Mouse (Mus musculus) hindbrain, postnatal 0 days (tissue): ENCODE results near the gene Usp1. TPM values are rescaled to one million over a fixed set of nuclear protein-coding genes. Genes with fewer than 3 reads are reported as not detected.

Source experiments
- ATAC-seq: fragments of 200-750 bp; cut with Nextera tagmentation; 2 replicates; pipeline ENCODE4 v1.8.0; 2017; ENCODE audit warnings: mild to moderate bottlenecking, moderate TSS enrichment, moderate library complexity
- DNase-seq: peaks from one replicate; pipeline ENCODE4 v3.0.0-alpha.2; 2015; ENCODE audit warnings: low spot score
- H3K27ac ChIP-seq: fragments of 300-500 bp; sonication (generic); 2 replicates; pipeline ENCODE4 v1.5.1; 2014; ENCODE audit warnings: mild to moderate bottlenecking
- H3K27me3 ChIP-seq: fragments of 300-500 bp; sonication (generic); 2 replicates; pipeline ENCODE4 v1.6.1; 2014; ENCODE audit warnings: low read length, mixed read lengths; ENCODE audit not compliant: insufficient read depth
- H3K36me3 ChIP-seq: fragments of 300-500 bp; sonication (generic); 2 replicates; pipeline ENCODE4 v1.6.1; 2014; ENCODE audit warnings: low read length, mixed read lengths; ENCODE audit not compliant: insufficient read depth
- H3K4me1 ChIP-seq: fragments of 300-500 bp; sonication (generic); 2 replicates; pipeline ENCODE4 v1.6.1; 2014; ENCODE audit warnings: antibody characterized with exemption, low read length, mixed read lengths; ENCODE audit not compliant: insufficient read depth
- H3K4me2 ChIP-seq: fragments of 300-500 bp; sonication (generic); 2 replicates; pipeline ENCODE4 v1.6.1; 2014; ENCODE audit warnings: low read depth, mild to moderate bottlenecking, low read length, moderate library complexity, mixed read lengths
- H3K4me3 ChIP-seq: fragments of 300-500 bp; sonication (generic); 2 replicates; pipeline ENCODE4 v1.5.1; 2014; ENCODE audit warnings: low read length
- H3K9ac ChIP-seq: fragments of 300-500 bp; sonication (generic); replicated peaks from 2 replicates; pipeline ENCODE4 v1.6.1; 2014; ENCODE audit warnings: mild to moderate bottlenecking, low read length, moderate library complexity, mixed read lengths
- H3K9me3 ChIP-seq: fragments of 300-500 bp; sonication (generic); 2 replicates; pipeline ENCODE4 v1.6.1; 2016; ENCODE audit warnings: low read length, mixed read lengths
- CTCF ChIP-seq: IDR thresholded peaks from 2 replicates; pipeline ENCODE4 v1.5.1; 2016; ENCODE audit warnings: antibody characterized with exemption, control low read depth, low read depth
- WGBS: fragments of 180-500 bp; shearing (Covaris S2); extraction: QIAGEN DNeasy Blood & Tissue Kit; methylation state at CpG from one replicate; pipeline ENCODE4 v1.1.7; 2014; 5-methylcytosine and 5-hydroxymethylcytosine counted together
- polyA plus RNA-seq: library from polyadenylated mRNA; unstranded; fragments of >200 nt; fragmentation: Nextera tagmentation; extraction: Ambion mirVana; gene quantifications from 2 replicates; pipeline ENCODE4 v1.2.1, GENCODE M21; 2015
- total RNA-seq: library from RNA; depleted of rRNA; stranded (reverse); fragments of >200 nt; gene quantifications from 2 replicates; pipeline ENCODE4 v1.2.3, GENCODE M21; 2014; rRNA removed

Gene Usp1
- total RNA-seq (9.9 and 11.4 TPM in 2 replicates), polyA plus RNA-seq (39.6 and 42.6 TPM in 2 replicates)

GRCm38 (mm10) chr4:98923568-98924070 is at the start of gene Usp1:
Gene Usp1 (plus strand): TSS chr4:98923810.
- Histone ChIP-seq H3K9ac (peak within 1 kb of the TSS; percentile 84), H3K4me1 (peaks cover 13% of the 10 kb centered on the region; the same call in 1 of the 2 replicates), H3K36me3 (no peaks in the 10 kb centered on the region), H3K4me2 (peak within 1 kb of the TSS; percentile 94), H3K4me3 (peak within 1 kb of the TSS; percentile 87), H3K9me3 (no peaks in the 10 kb centered on the region), H3K27me3 (no peaks in the 10 kb centered on the region), H3K27ac (peak within 1 kb of the TSS; percentile 100)
- ATAC-seq (peak; percentile 60), DNase-seq (peak; percentile 88)
- 1% methylated on average over 67 of the region's 67 CpGs for WGBS
- no peak for TF ChIP-seq CTCF

GRCm38 (mm10) chr4:98882706-98883105 is 40.9 kb upstream of the Usp1 start:
- Histone ChIP-seq H3K4me2 (no peak overlapping the region), H3K9me3 (no peaks in the 10 kb centered on the region), H3K4me3 (no peak overlapping the region), H3K36me3 (no peaks in the 10 kb centered on the region), H3K27me3 (no peaks in the 10 kb centered on the region), H3K9ac (no peak overlapping the region), H3K27ac (no peak overlapping the region), H3K4me1 (no peaks in the 10 kb centered on the region)
- DNase-seq, result no peak
- TF ChIP-seq CTCF, result no peak
- ATAC-seq, result no peak
- WGBS, result 77% methylated on average over 3 of the region's 3 CpGs

DNA sequence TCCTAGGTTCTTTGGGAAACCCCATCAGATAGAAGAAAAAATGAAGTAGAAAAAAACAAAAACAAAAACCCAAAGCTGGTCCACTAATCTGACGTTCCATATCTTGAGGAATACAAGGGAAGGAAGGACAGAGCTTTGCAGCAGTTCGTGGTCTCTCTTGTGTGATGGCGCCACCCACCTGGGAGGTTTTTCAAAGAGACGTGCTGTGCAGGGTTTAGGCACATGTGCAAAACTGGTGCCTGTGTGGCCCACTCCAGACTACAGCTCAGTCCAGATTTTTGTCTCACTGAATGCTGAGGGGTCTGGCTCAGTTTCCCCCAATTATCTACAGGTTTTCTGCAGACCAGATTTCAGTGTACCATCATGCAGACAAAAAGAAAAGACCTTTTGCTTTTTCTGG is 37.2 kb upstream of the Usp1 start:
- no peaks in the 10 kb centered on the region for H3K27me3 ChIP-seq
- DNase-seq (no peak), ATAC-seq (no peak)
- no peak for TF ChIP-seq CTCF
- H3K4me1 ChIP-seq, result no peaks in the 10 kb centered on the region
- H3K4me3 ChIP-seq, result no peak overlapping the region
- H3K27ac ChIP-seq, result no peak overlapping the region
- H3K4me2 ChIP-seq, result no peak overlapping the region
- no peaks in the 10 kb centered on the region for H3K36me3 ChIP-seq
- no peak overlapping the region for H3K9ac ChIP-seq
- 80% methylated on average over 4 of the region's 4 CpGs for WGBS
- H3K9me3 ChIP-seq, result no peaks in the 10 kb centered on the region

DNA sequence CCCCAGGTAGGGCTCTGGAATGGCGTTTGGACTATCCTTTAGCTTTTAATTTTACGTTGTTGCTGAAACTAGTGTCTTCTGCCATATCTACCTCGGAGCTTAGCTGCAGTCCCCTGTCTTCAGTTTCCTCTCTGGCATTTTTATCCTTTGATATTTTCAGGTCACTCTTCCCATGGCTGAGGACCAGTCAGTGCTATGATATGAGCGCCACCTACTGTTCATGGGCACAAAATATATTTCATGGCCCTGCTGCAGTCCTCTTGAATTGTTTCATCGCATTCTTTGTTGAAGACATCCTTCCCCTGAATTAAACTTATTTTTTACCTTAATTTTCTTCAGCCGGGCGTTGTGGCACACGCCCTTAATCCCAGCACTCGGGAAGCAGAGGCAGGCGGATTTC is 36.5 kb upstream of the Usp1 start:
- Histone ChIP-seq H3K4me2 (no peak overlapping the region), H3K27ac (no peak overlapping the region), H3K4me3 (no peak overlapping the region), H3K36me3 (no peaks in the 10 kb centered on the region), H3K4me1 (no peaks in the 10 kb centered on the region), H3K9me3 (no peaks in the 10 kb centered on the region), H3K9ac (no peak overlapping the region), H3K27me3 (no peaks in the 10 kb centered on the region)
- 19% methylated on average over 10 of the region's 10 CpGs for WGBS
- ATAC-seq, result peak; percentile 88
- TF ChIP-seq CTCF, result peak; percentile 88
- peak; percentile 86 for DNase-seq

GRCm38 (mm10) chr4:98910246-98910645 is 13.4 kb upstream of the Usp1 start:
- Histone ChIP-seq H3K4me3 (no peak overlapping the region), H3K4me1 (no peaks in the 10 kb centered on the region), H3K36me3 (no peaks in the 10 kb centered on the region), H3K4me2 (no peak overlapping the region), H3K27me3 (no peaks in the 10 kb centered on the region), H3K27ac (no peak overlapping the region), H3K9me3 (no peaks in the 10 kb centered on the region), H3K9ac (no peak overlapping the region)
- DNase-seq (no peak), ATAC-seq (no peak)
- 92% methylated on average over 5 of the region's 5 CpGs for WGBS
- no peak for TF ChIP-seq CTCF

GRCm38 (mm10) chr4:98917724-98918123 is 5.9 kb upstream of the Usp1 start:
- H3K4me3 ChIP-seq, result no peak overlapping the region
- H3K36me3 ChIP-seq, result no peaks in the 10 kb centered on the region
- H3K9me3 ChIP-seq, result no peaks in the 10 kb centered on the region
- DNase-seq (no peak), ATAC-seq (no peak)
- no peaks in the 10 kb centered on the region; the same call in 1 of the 2 replicates for H3K4me1 ChIP-seq
- no peak overlapping the region for H3K9ac ChIP-seq
- no peaks in the 10 kb centered on the region for H3K27me3 ChIP-seq
- TF ChIP-seq CTCF, result no peak
- H3K4me2 ChIP-seq, result no peak overlapping the region
- H3K27ac ChIP-seq, result no peak overlapping the region
- 82% methylated on average over 2 of the region's 2 CpGs for WGBS

DNA sequence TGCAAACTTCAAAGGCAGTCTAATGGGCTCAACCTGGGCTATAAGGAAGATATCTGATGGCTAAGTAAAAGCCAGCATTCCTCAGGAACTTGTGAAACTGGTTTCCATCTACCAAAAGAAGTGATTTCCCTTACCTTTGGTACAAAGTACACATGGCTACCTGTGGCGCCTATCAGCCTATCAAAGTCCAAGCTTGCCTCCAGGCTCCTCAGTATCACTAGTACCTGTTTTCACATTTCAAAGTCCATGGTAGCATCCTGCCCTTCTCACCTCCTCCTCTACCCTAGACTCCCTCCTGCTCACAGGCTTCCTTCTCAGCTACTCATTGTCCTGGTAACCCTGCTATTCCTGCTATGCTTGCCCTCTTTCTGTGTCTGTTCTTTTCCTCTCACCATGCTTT is 5.4 kb upstream of the Usp1 start:
- no peaks in the 10 kb centered on the region; the same call in 1 of the 2 replicates for H3K4me1 ChIP-seq
- H3K4me3 ChIP-seq, result no peak overlapping the region
- no peaks in the 10 kb centered on the region for H3K36me3 ChIP-seq
- no peak for DNase-seq
- no peak overlapping the region for H3K9ac ChIP-seq
- no peak for ATAC-seq
- no peak for TF ChIP-seq CTCF
- no peak overlapping the region for H3K27ac ChIP-seq
- H3K9me3 ChIP-seq, result no peaks in the 10 kb centered on the region
- no peak overlapping the region for H3K4me2 ChIP-seq
- no peaks in the 10 kb centered on the region for H3K27me3 ChIP-seq
- WGBS, result 92% methylated on average over 1 of the region's 1 CpGs
